Mouse (Mus musculus): ENCODE data around the gene Dus2. TPM values are rescaled to one million over a fixed set of nuclear protein-coding genes. Genes with fewer than 3 reads are reported as not detected.

Gene Dus2
- total RNA-seq, 1 experiment = 17.4 TPM

DNA sequence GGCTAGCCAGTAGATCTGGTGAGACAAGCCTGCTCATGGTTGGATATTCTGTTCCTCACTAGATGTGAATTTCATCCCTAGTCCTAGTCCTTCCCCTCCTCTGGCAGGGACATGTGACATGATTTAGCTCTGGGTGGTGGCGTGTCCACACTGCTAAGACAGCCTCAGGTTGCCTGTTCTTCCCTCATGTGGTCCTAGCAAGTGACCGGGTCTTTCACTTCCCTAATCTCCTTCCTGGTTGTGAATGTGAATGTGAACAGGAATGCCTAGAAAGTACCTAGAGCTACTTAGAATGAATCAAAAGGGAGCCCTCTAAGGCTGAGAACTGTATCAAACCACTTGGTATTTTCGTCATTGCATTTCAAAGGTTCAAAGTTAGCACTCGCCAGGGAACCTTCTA lies 48.5 kb downstream of the Dus2 start:
- no peak for DNase-seq (ENCODE audit: low read depth, low spot score)
- Histone ChIP-seq H3K4me3 (ENCODE audit: insufficient read depth in 1 of 2, low read depth in 1 of 2, low read length in 2 of 2, poor library complexity in 1 of 2, severe bottlenecking in 1 of 2) (no peak overlapping the region), H3K9ac (ENCODE audit: insufficient read depth, low read depth, low read length, poor library complexity, severe bottlenecking) (no peak overlapping the region), H3K9me3 (ENCODE audit: control insufficient read depth, insufficient read depth, low read depth, low read length) (no peaks in the 10 kb centered on the region), H3K36me3 (ENCODE audit: control insufficient read depth, insufficient read depth, low read length, poor library complexity, severe bottlenecking) (peaks cover 4% of the 10 kb centered on the region; the same call in 1 of the 2 replicates), H3K27ac (ENCODE audit: insufficient read depth, low read depth, low read length, poor library complexity, severe bottlenecking) (no peak overlapping the region), H3K4me1 (ENCODE audit: control insufficient read depth in 2 of 2, insufficient read depth in 2 of 2, low read length in 2 of 2, poor library complexity in 1 of 2) (no peaks in the 10 kb centered on the region)
- in situ Hi-C loops (cut with MboI; ENCODE audit: low sequenced_read_pairs in 2 of 2, unreplicated experiment in 2 of 2) = no loop called here
- no peak for TF ChIP-seq ZC3H11A (IDR thresholded peaks at IDR 0.05; ENCODE audit: borderline replicate concordance, low read depth, low read length)
- TF ChIP-seq HCFC1 (IDR thresholded peaks at IDR 0.05; ENCODE audit: borderline replicate concordance, insufficient read depth, low read length) = no peak

DNA sequence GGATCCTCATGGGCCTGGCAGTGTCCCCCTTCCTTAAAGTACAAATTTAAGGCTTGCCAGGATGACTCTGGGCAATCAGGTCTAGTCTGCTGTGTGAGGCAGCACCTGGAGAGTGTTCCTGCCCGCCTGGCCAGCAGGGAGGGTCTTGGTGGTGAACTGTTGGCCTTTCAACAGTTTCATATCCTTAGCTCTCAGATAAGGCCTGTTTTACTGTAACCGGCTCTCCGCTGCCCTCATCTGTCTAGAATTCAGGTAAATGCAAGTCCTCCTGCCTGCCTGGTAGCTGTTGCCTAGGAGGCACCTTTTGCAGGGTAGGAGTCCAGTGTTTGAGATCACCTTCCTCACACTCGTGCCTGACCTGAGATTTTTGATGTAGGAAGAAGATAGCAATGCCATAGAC lies 49.1 kb downstream of the Dus2 start:
- DNase-seq (ENCODE audit: low read depth, low spot score) = no peak
- H3K4me3 ChIP-seq (ENCODE audit: insufficient read depth in 1 of 2, low read depth in 1 of 2, low read length in 2 of 2, poor library complexity in 1 of 2, severe bottlenecking in 1 of 2) = no peak overlapping the region
- no peaks in the 10 kb centered on the region for H3K4me1 ChIP-seq (ENCODE audit: control insufficient read depth in 2 of 2, insufficient read depth in 2 of 2, low read length in 2 of 2, poor library complexity in 1 of 2)
- TF ChIP-seq ZC3H11A (IDR thresholded peaks at IDR 0.05; ENCODE audit: borderline replicate concordance, low read depth, low read length) (no peak), ZNF384 (IDR thresholded peaks at IDR 0.05; ENCODE audit: low read depth, low read length) (no peak), MAFK (IDR thresholded peaks at IDR 0.05; ENCODE audit: insufficient read depth, low read depth, low read length) (no peak), HCFC1 (IDR thresholded peaks at IDR 0.05; ENCODE audit: borderline replicate concordance, insufficient read depth, low read length) (no peak), CHD2 (IDR thresholded peaks at IDR 0.05; ENCODE audit: low read depth, low read length) (no peak)
- H3K36me3 ChIP-seq (ENCODE audit: control insufficient read depth, insufficient read depth, low read length, poor library complexity, severe bottlenecking) = peaks cover 4% of the 10 kb centered on the region; the same call in 1 of the 2 replicates
- in situ Hi-C loops (cut with MboI; ENCODE audit: low sequenced_read_pairs in 2 of 2, unreplicated experiment in 2 of 2) = no loop called here
- H3K27ac ChIP-seq (ENCODE audit: insufficient read depth, low read depth, low read length, poor library complexity, severe bottlenecking) = no peak overlapping the region
- H3K9ac ChIP-seq (ENCODE audit: insufficient read depth, low read depth, low read length, poor library complexity, severe bottlenecking) = no peak overlapping the region
- no peaks in the 10 kb centered on the region for H3K9me3 ChIP-seq (ENCODE audit: control insufficient read depth, insufficient read depth, low read depth, low read length)

DNA sequence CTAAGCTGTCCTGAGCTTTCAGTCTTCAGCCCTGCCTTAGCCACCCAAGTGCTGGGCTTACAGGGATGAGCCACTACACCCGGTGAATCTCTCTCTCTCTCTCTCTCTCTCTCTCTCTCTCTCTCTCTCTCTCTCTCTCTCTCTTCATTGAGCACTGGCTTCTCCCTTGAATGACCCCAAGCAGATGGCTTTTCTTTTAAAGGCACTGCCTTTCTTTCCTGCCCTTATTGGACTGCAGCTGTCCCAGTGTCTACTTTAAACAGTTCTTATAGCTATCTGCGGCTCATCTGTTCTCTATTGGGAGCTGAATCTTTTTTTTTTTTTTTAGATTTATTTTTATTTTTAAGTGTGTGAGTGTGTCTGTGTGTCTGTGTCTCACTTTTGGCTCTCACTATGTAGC lies 51.9 kb downstream of the Dus2 start:
- Histone ChIP-seq H3K4me3 (ENCODE audit: insufficient read depth in 1 of 2, low read depth in 1 of 2, low read length in 2 of 2, poor library complexity in 1 of 2, severe bottlenecking in 1 of 2) (no peak overlapping the region), H3K36me3 (ENCODE audit: control insufficient read depth, insufficient read depth, low read length, poor library complexity, severe bottlenecking) (peaks cover 5% of the 10 kb centered on the region; the same call in 1 of the 2 replicates), H3K9ac (ENCODE audit: insufficient read depth, low read depth, low read length, poor library complexity, severe bottlenecking) (no peak overlapping the region), H3K27ac (ENCODE audit: insufficient read depth, low read depth, low read length, poor library complexity, severe bottlenecking) (no peak overlapping the region), H3K4me1 (ENCODE audit: control insufficient read depth in 2 of 2, insufficient read depth in 2 of 2, low read length in 2 of 2, poor library complexity in 1 of 2) (no peaks in the 10 kb centered on the region), H3K9me3 (ENCODE audit: control insufficient read depth, insufficient read depth, low read depth, low read length) (no peaks in the 10 kb centered on the region)
- no peak for TF ChIP-seq ZC3H11A (IDR thresholded peaks at IDR 0.05; ENCODE audit: borderline replicate concordance, low read depth, low read length)
- no peak for DNase-seq (ENCODE audit: low read depth, low spot score)
- in situ Hi-C loops (cut with MboI; ENCODE audit: low sequenced_read_pairs in 2 of 2, unreplicated experiment in 2 of 2) = no loop called here

DNA sequence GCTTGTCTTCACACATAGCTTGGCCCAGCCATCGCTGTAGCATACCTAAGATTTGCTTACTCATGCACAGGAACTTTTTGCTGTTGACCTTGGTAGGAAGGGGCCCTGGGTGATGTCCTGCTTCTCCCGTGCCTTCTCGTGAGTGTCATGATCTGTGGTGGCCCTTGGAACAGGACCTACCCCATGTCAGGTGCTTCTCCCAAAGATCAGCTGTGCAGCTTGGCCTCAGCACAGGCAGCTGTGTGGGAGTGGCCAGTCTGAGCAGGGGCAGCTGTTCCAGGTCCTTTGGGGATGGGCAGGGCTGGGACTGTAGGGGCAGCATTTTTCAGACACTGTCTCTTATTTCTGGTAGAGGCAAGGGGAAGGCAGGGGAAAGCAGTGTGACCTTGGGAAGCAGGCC lies 53.0 kb downstream of the Dus2 start:
- Histone ChIP-seq H3K9ac (ENCODE audit: insufficient read depth, low read depth, low read length, poor library complexity, severe bottlenecking) (no peak overlapping the region), H3K4me3 (ENCODE audit: insufficient read depth in 1 of 2, low read depth in 1 of 2, low read length in 2 of 2, poor library complexity in 1 of 2, severe bottlenecking in 1 of 2) (no peak overlapping the region), H3K4me1 (ENCODE audit: control insufficient read depth in 2 of 2, insufficient read depth in 2 of 2, low read length in 2 of 2, poor library complexity in 1 of 2) (no peaks in the 10 kb centered on the region), H3K27ac (ENCODE audit: insufficient read depth, low read depth, low read length, poor library complexity, severe bottlenecking) (no peak overlapping the region), H3K36me3 (ENCODE audit: control insufficient read depth, insufficient read depth, low read length, poor library complexity, severe bottlenecking) (peaks cover 5% of the 10 kb centered on the region; the same call in 1 of the 2 replicates), H3K9me3 (ENCODE audit: control insufficient read depth, insufficient read depth, low read depth, low read length) (no peaks in the 10 kb centered on the region)
- in situ Hi-C loops (cut with MboI; ENCODE audit: low sequenced_read_pairs in 2 of 2, unreplicated experiment in 2 of 2) = no loop called here
- TF ChIP-seq ZC3H11A (IDR thresholded peaks at IDR 0.05; ENCODE audit: borderline replicate concordance, low read depth, low read length) (no peak), MAFK (IDR thresholded peaks at IDR 0.05; ENCODE audit: insufficient read depth, low read depth, low read length) (no peak), HCFC1 (IDR thresholded peaks at IDR 0.05; ENCODE audit: borderline replicate concordance, insufficient read depth, low read length) (no peak), CHD2 (IDR thresholded peaks at IDR 0.05; ENCODE audit: low read depth, low read length) (no peak)
- no peak for DNase-seq (ENCODE audit: low read depth, low spot score)

DNA sequence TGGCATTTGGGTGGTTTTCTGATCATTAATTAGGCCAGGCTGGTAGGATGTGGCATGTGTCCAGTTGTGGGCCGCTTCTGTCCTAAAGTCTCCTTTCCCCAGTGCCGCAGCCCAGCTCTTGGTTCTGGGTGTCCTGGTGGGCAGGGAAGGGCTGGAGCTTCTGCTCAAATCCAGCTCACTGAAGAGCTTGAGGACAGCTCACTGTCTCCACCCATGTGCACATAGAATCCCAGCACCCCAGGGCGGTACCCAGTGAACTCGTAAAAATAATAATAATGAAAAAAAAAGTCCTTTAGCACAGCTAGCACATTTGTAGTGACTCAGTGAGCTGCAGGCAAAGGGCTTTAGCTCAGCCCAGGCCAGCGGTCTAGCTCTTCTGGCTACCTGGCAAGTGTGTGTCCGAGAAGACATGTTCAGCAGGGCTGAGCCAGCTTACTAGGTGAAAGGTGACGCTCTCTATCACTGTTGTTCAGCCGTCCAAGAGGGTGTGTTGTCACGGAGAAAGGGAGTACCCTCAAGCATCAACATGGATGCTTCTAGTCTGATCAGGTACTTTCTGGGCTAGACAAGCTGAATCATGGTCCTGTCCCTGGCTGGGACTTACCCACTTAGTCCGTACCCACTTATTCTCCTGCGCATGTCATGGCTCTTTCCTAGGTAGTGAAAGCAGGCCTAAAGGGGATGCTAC lies 55.9 kb downstream of the Dus2 start:
- Histone ChIP-seq H3K9ac (ENCODE audit: insufficient read depth, low read depth, low read length, poor library complexity, severe bottlenecking) (no peak overlapping the region), H3K4me3 (ENCODE audit: insufficient read depth in 1 of 2, low read depth in 1 of 2, low read length in 2 of 2, poor library complexity in 1 of 2, severe bottlenecking in 1 of 2) (no peak overlapping the region), H3K36me3 (ENCODE audit: control insufficient read depth, insufficient read depth, low read length, poor library complexity, severe bottlenecking) (peaks cover 13% of the 10 kb centered on the region), H3K4me1 (ENCODE audit: control insufficient read depth in 2 of 2, insufficient read depth in 2 of 2, low read length in 2 of 2, poor library complexity in 1 of 2) (no peaks in the 10 kb centered on the region), H3K27ac (ENCODE audit: insufficient read depth, low read depth, low read length, poor library complexity, severe bottlenecking) (no peak overlapping the region), H3K9me3 (ENCODE audit: control insufficient read depth, insufficient read depth, low read depth, low read length) (no peaks in the 10 kb centered on the region)
- TF ChIP-seq HCFC1 (IDR thresholded peaks at IDR 0.05; ENCODE audit: borderline replicate concordance, insufficient read depth, low read length) (no peak), ZNF384 (IDR thresholded peaks at IDR 0.05; ENCODE audit: low read depth, low read length) (no peak), CHD2 (IDR thresholded peaks at IDR 0.05; ENCODE audit: low read depth, low read length) (no peak), MAFK (IDR thresholded peaks at IDR 0.05; ENCODE audit: insufficient read depth, low read depth, low read length) (no peak), ZC3H11A (IDR thresholded peaks at IDR 0.05; ENCODE audit: borderline replicate concordance, low read depth, low read length) (no peak)
- no peak for DNase-seq (ENCODE audit: low read depth, low spot score)
- in situ Hi-C loops (cut with MboI; ENCODE audit: low sequenced_read_pairs in 2 of 2, unreplicated experiment in 2 of 2) = no loop called here
